Mouse (Mus musculus) stomach, embryonic 14.5 days (tissue): ENCODE results near the gene Chmp2b. TPM values are rescaled to one million over a fixed set of nuclear protein-coding genes. Genes with fewer than 3 reads are reported as not detected.

ENCODE experiments used
- ATAC-seq: fragments of 200-750 bp; cut with Nextera tagmentation; 2 replicates; pipeline ENCODE4 v1.8.0; 2017; ENCODE audit warnings: low read depth, moderate TSS enrichment; ENCODE audit not compliant: insufficient number of reproducible peaks, insufficient read depth, low FRiP score
- H3K27ac ChIP-seq: fragments of 300-500 bp; sonication (generic); 2 replicates; pipeline ENCODE4 v1.5.1; 2014; ENCODE audit warnings: mild to moderate bottlenecking, low read length, moderate library complexity, mixed read lengths
- H3K27me3 ChIP-seq: fragments of 300-500 bp; sonication (generic); 2 replicates; pipeline ENCODE4 v1.6.1; 2014; ENCODE audit warnings: low read length, control low read depth, mixed read lengths; ENCODE audit not compliant: control insufficient read depth, insufficient read depth
- H3K36me3 ChIP-seq: fragments of 300-500 bp; sonication (generic); 2 replicates; pipeline ENCODE4 v1.6.1; 2014; ENCODE audit warnings: mild to moderate bottlenecking, control low read depth, low read length, moderate library complexity, mixed read lengths; ENCODE audit not compliant: control insufficient read depth, insufficient read depth
- H3K4me1 ChIP-seq: fragments of 300-500 bp; sonication (generic); 2 replicates; pipeline ENCODE4 v1.6.1; 2014; ENCODE audit warnings: low read length, control low read depth, mixed read lengths; ENCODE audit not compliant: control insufficient read depth, insufficient read depth
- H3K4me2 ChIP-seq: fragments of 300-500 bp; sonication (generic); replicated peaks from 2 replicates; pipeline ENCODE4 v1.6.1; 2014; ENCODE audit warnings: low read depth, low read length, control low read depth
- H3K4me3 ChIP-seq: fragments of 300-500 bp; sonication (generic); 2 replicates; pipeline ENCODE4 v1.5.1; 2014; ENCODE audit warnings: low read depth, low read length, control low read depth
- H3K9ac ChIP-seq: fragments of 300-500 bp; sonication (generic); replicated peaks from 2 replicates; pipeline ENCODE4 v1.6.1; 2014; ENCODE audit warnings: low read depth, mild to moderate bottlenecking, control low read depth, low read length, moderate library complexity, mixed read lengths
- H3K9me3 ChIP-seq: fragments of 300-500 bp; sonication (generic); 2 replicates; pipeline ENCODE4 v1.6.1; 2016; ENCODE audit warnings: low read depth, low read length, control low read depth; ENCODE audit not compliant: control insufficient read depth
- WGBS: fragments of 180-500 bp; shearing (Covaris S2); extraction: QIAGEN DNeasy Blood & Tissue Kit; methylation state at CpG from one replicate; pipeline ENCODE4 v1.1.7; 2014; 5-methylcytosine and 5-hydroxymethylcytosine counted together
- polyA plus RNA-seq: library from polyadenylated mRNA; unstranded; fragments of >200 nt; fragmentation: Nextera tagmentation; extraction: Ambion mirVana; gene quantifications from 2 replicates; pipeline ENCODE4 v1.2.1, GENCODE M21; 2014

Gene Chmp2b
- 105 and 106 TPM in 2 replicates for polyA plus RNA-seq

DNA sequence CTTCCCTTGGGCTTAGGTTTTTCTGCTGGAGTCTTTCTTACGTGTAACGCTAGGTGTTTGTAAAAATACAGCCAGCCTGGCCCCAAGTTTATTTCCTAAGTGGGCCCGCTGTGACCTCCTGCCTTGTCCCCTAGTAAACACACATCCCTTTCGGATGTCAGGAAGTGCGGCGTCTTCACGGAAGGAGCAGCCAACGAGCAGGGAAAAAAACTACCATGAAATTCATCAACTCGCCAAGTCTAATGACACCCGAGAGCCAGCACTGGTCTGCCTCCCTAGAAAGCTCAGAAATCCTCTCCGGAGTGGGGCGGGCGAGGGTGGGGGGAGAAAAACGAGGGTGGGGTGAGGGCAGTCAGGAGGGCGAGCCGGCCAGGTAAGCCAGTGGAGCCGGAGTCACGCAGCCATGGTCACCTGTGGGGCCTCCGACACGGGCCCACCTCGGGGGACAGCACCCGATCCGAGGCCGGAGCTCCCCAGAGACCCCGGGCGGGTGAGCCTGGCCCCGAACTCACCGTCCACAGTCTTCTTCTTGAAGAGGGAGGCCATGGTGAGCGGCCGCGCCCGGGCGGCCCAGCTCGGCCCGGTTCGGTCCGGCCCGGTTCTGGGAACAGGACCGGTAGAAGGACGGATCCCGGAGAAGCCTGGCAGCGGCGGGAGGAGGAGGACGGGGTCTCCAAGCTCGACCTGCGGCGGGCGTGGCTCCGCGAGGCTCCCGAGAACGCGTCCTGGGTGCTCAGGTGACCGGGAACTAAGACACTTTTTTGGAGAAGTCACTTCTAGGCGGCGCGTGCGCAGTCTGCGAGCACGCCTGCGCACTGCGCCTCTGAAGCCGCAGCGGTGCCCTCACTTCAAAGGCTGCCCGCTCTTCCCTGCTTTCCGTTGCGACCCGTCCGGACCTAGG, at the start of gene Chmp2b:
Chmp2b (minus strand) TSS at position 764 of the 901 bp plus-strand sequence.
- ATAC-seq, result peak; percentile 91
- peaks cover 4% of the 10 kb centered on the region; the same call in 1 of the 2 replicates for H3K9me3 ChIP-seq
- under 1% methylated on average over 68 of the region's 69 CpGs for WGBS

GRCm38 (mm10) chr16:65611678-65612077, 49.2 kb upstream of the Chmp2b start:
- H3K27me3 ChIP-seq, result no peaks in the 10 kb centered on the region
- no peak overlapping the region for H3K4me3 ChIP-seq
- no peak overlapping the region for H3K4me2 ChIP-seq
- 95% methylated on average over 1 of the region's 1 CpGs for WGBS
- no peaks in the 10 kb centered on the region for H3K4me1 ChIP-seq
- no peak for ATAC-seq
- no peak overlapping the region for H3K9ac ChIP-seq
- H3K9me3 ChIP-seq, result no peaks in the 10 kb centered on the region
- no peak overlapping the region for H3K27ac ChIP-seq
- H3K36me3 ChIP-seq, result no peaks in the 10 kb centered on the region

More for the DNA sequence above, at the start of gene Chmp2b:
- peak within 1 kb of the TSS; percentile 72 for H3K9ac ChIP-seq
- peak within 1 kb of the TSS; percentile 66 for H3K27ac ChIP-seq
- H3K4me2 ChIP-seq, result peak within 1 kb of the TSS; percentile 72
- H3K4me3 ChIP-seq, result peak within 1 kb of the TSS; percentile 92
- H3K4me1 ChIP-seq, result peaks cover 5% of the 10 kb centered on the region; the same call in 1 of the 2 replicates
- H3K36me3 ChIP-seq, result no peaks in the 10 kb centered on the region
- H3K27me3 ChIP-seq, result no peaks in the 10 kb centered on the region

- ATAC-seq, result no peak
- no peak overlapping the region for H3K27ac ChIP-seq
- H3K4me2 ChIP-seq, result no peak overlapping the region
- H3K9me3 ChIP-seq, result no peaks in the 10 kb centered on the region
- H3K27me3 ChIP-seq, result no peaks in the 10 kb centered on the region
- no peaks in the 10 kb centered on the region for H3K36me3 ChIP-seq
- no peak overlapping the region for H3K4me3 ChIP-seq
- H3K9ac ChIP-seq, result no peak overlapping the region
- 87% methylated on average over 4 of the region's 4 CpGs for WGBS
- H3K4me1 ChIP-seq, result no peaks in the 10 kb centered on the region
These were observed 38.3 kb upstream of the Chmp2b start for GRCm38 (mm10) chr16:65600798-65601197.

- no peaks in the 10 kb centered on the region for H3K36me3 ChIP-seq
- WGBS, result 42% methylated on average over 7 of the region's 7 CpGs
- H3K4me2 ChIP-seq, result no peak overlapping the region
- H3K4me1 ChIP-seq, result no peaks in the 10 kb centered on the region
- no peak for ATAC-seq
- H3K4me3 ChIP-seq, result no peak overlapping the region
- no peak overlapping the region for H3K9ac ChIP-seq
- H3K27ac ChIP-seq, result no peak overlapping the region
- no peaks in the 10 kb centered on the region for H3K9me3 ChIP-seq
- H3K27me3 ChIP-seq, result no peaks in the 10 kb centered on the region
These were observed 23.8 kb upstream of the Chmp2b start for GRCm38 (mm10) chr16:65586111-65586865.

DNA sequence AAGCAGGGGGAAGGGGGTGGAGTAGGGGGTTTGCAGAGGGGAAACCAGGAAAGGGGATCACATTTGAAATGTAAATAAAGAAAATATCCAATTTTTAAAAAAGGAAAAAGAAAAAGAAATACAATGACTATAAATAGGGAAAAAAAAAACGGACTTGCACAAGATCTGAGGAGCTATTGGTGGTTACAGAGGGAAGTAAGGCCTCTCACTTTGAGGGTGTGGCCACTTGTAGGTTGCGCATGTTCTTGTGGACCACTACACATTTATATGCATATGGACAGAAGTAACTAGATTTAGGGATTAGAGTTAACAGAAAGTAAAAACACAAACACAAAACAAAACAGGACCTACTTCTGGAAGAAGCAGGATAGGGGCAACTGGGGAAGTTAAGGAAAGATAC, 23.2 kb upstream of the Chmp2b start:
- Histone ChIP-seq H3K27ac (no peak overlapping the region), H3K9me3 (no peaks in the 10 kb centered on the region), H3K4me3 (no peak overlapping the region), H3K27me3 (no peaks in the 10 kb centered on the region), H3K36me3 (no peaks in the 10 kb centered on the region), H3K4me2 (no peak overlapping the region), H3K9ac (no peak overlapping the region), H3K4me1 (no peaks in the 10 kb centered on the region)
- ATAC-seq, result no peak
- 84% methylated on average over 2 of the region's 2 CpGs for WGBS

- no peak overlapping the region for H3K4me3 ChIP-seq
- no peaks in the 10 kb centered on the region for H3K4me1 ChIP-seq
- H3K9ac ChIP-seq, result no peak overlapping the region
- H3K36me3 ChIP-seq, result no peaks in the 10 kb centered on the region
- no peak overlapping the region for H3K27ac ChIP-seq
- no peak overlapping the region for H3K4me2 ChIP-seq
- H3K27me3 ChIP-seq, result no peaks in the 10 kb centered on the region
- ATAC-seq, result no peak
- H3K9me3 ChIP-seq, result no peaks in the 10 kb centered on the region
- 60% methylated on average over 6 of the region's 6 CpGs for WGBS
These were observed 14.9 kb upstream of the Chmp2b start for GRCm38 (mm10) chr16:65577298-65578029.

DNA sequence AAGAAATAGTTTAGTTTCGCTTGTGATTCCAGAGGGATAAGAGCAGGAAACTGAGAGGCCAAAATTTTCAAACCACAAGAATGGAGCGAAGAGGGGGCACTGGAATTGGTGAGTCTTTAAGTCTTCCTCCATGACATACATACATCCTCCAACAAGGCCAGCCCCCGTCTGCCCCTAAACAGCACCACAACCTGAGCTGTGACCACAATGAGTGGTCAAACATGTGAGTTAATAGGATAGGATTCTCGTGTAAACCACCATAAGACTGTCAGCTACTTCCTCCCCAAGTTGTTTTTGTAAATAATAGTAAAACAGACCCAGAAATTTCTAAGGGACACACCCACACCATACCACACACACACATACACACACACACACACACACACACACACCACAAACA, 6.3 kb upstream of the Chmp2b start:
- H3K27ac ChIP-seq, result no peak overlapping the region
- H3K27me3 ChIP-seq, result no peaks in the 10 kb centered on the region
- 74% methylated on average over 4 of the region's 4 CpGs for WGBS
- no peaks in the 10 kb centered on the region for H3K36me3 ChIP-seq
- no peaks in the 10 kb centered on the region for H3K9me3 ChIP-seq
- H3K4me2 ChIP-seq, result no peak overlapping the region
- H3K4me3 ChIP-seq, result no peak overlapping the region
- ATAC-seq, result no peak
- no peak overlapping the region for H3K9ac ChIP-seq
- no peaks in the 10 kb centered on the region for H3K4me1 ChIP-seq

DNA sequence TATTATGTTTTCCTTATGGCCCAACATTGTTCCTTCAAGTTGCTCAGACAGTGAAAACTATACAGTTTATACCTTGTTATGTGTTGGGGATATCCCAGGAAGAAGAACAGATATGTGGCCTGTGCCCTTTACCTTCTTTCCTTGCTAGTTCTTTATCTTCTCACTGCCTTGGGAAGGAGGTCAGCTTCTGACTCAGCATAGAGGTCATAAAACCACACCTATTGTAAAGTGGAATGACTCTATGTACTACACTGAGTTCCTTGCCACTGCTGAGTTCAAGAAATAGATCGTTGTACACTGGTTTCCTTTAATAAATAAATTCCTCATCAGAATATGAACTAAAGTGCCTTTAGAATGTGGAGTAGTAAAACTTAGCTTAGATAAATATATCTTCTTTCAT, 2.4 kb upstream of the Chmp2b start:
- Histone ChIP-seq H3K36me3 (no peaks in the 10 kb centered on the region), H3K9me3 (no peaks in the 10 kb centered on the region), H3K4me1 (peaks cover 5% of the 10 kb centered on the region; the same call in 1 of the 2 replicates), H3K4me2 (no peak overlapping the region), H3K4me3 (no peak overlapping the region), H3K27me3 (no peaks in the 10 kb centered on the region), H3K27ac (no peak overlapping the region), H3K9ac (no peak overlapping the region)
- ATAC-seq, result no peak
- WGBS, result 77% methylated on average over 1 of the region's 1 CpGs
